Mouse (Mus musculus): ENCODE results near the gene Dnajc5. TPM values are rescaled to one million over a fixed set of nuclear protein-coding genes. Genes with fewer than 3 reads are reported as not detected.

The Dnajc5 gene
- polyA plus RNA-seq, 1 experiment from 2014 or later = 69.8 TPM

Small RNA genes lying within 50 kb of the gene (microRNA-seq; reads per million reads assigned to microRNA genes)
- not detected for gene Mir7006

Other genes starting within 250 kb of the Dnajc5 start
- 9.1 and 9.9 TPM in 2 replicates for gene Gmeb2, start 232.4 kb upstream of the Dnajc5 start, polyA plus RNA-seq (2014; fragmentation: Nextera tagmentation; extraction: Ambion mirVana)
- gene Stmn3, start 206.0 kb upstream of the Dnajc5 start, polyA plus RNA-seq (2014; fragmentation: Nextera tagmentation; extraction: Ambion mirVana) = 0.24 and 3.6 TPM in 2 replicates
- gene Rtel1, start 200.7 kb upstream of the Dnajc5 start, polyA plus RNA-seq (2014; fragmentation: Nextera tagmentation; extraction: Ambion mirVana) = 21.1 and 25.3 TPM in 2 replicates
- 26.3 and 26.5 TPM in 2 replicates for gene Zgpat, start 155.6 kb upstream of the Dnajc5 start, polyA plus RNA-seq (2014; fragmentation: Nextera tagmentation; extraction: Ambion mirVana)
- 42.8 and 46.9 TPM in 2 replicates for gene Arfrp1, start 155.1 kb upstream of the Dnajc5 start, polyA plus RNA-seq (2014; fragmentation: Nextera tagmentation; extraction: Ambion mirVana)
- gene Lime1, start 140.4 kb upstream of the Dnajc5 start, polyA plus RNA-seq (2014; fragmentation: Nextera tagmentation; extraction: Ambion mirVana) = 13.6 and 13.7 TPM in 2 replicates
- gene Zbtb46, start 61.1 kb upstream of the Dnajc5 start, polyA plus RNA-seq (2014; fragmentation: Nextera tagmentation; extraction: Ambion mirVana) = 8.8 and 10.6 TPM in 2 replicates
- gene Abhd16b, start 27.3 kb upstream of the Dnajc5 start, polyA plus RNA-seq (2014; fragmentation: Nextera tagmentation; extraction: Ambion mirVana) = 0.18 and 0.19 TPM in 2 replicates
- gene Tpd52l2, start 23.3 kb upstream of the Dnajc5 start, polyA plus RNA-seq (2014; fragmentation: Nextera tagmentation; extraction: Ambion mirVana) = 128 and 139 TPM in 2 replicates
- gene Uckl1, start 64.4 kb downstream of the Dnajc5 start, polyA plus RNA-seq (2014; fragmentation: Nextera tagmentation; extraction: Ambion mirVana) = 72.1 and 72.2 TPM in 2 replicates
- gene Prpf6, start 71.4 kb downstream of the Dnajc5 start, polyA plus RNA-seq (2014; fragmentation: Nextera tagmentation; extraction: Ambion mirVana) = 41.1 and 43.0 TPM in 2 replicates
- gene Zfp512b, start 72.3 kb downstream of the Dnajc5 start, polyA plus RNA-seq (2014; fragmentation: Nextera tagmentation; extraction: Ambion mirVana) = 29.3 and 32.0 TPM in 2 replicates
- gene Samd10, start 78.7 kb downstream of the Dnajc5 start, polyA plus RNA-seq (2014; fragmentation: Nextera tagmentation; extraction: Ambion mirVana) = 13.3 and 14.0 TPM in 2 replicates
- gene Gm29797, start 136.5 kb downstream of the Dnajc5 start, polyA plus RNA-seq (2014; fragmentation: Nextera tagmentation; extraction: Ambion mirVana) = not detected in 2 replicates
- 44.1 and 49.2 TPM in 2 replicates for gene Sox18, start 151.2 kb downstream of the Dnajc5 start, polyA plus RNA-seq (2014; fragmentation: Nextera tagmentation; extraction: Ambion mirVana)
- gene Tcea2, start 159.8 kb downstream of the Dnajc5 start, polyA plus RNA-seq (2014; fragmentation: Nextera tagmentation; extraction: Ambion mirVana) = 20.5 and 21.8 TPM in 2 replicates
- 42.8 and 44.2 TPM in 2 replicates for gene Rgs19, start 173.5 kb downstream of the Dnajc5 start, polyA plus RNA-seq (2014; fragmentation: Nextera tagmentation; extraction: Ambion mirVana)
- gene Lkaaear1, start 178.0 kb downstream of the Dnajc5 start, polyA plus RNA-seq (2014; fragmentation: Nextera tagmentation; extraction: Ambion mirVana) = not detected in 2 replicates
- gene Oprl1, start 194.5 kb downstream of the Dnajc5 start, polyA plus RNA-seq (2014; fragmentation: Nextera tagmentation; extraction: Ambion mirVana) = 3.1 and 4.1 TPM in 2 replicates
- 0.74 TPM in 1 of 2 replicates, not detected in the other for gene Myt1, start 242.8 kb downstream of the Dnajc5 start, polyA plus RNA-seq (2014; fragmentation: Nextera tagmentation; extraction: Ambion mirVana)